Mouse (Mus musculus): ENCODE data around the gene H2al1f.
"Not testable (repeated sequence)": the region's sequence is repeated elsewhere in the genome, so short reads cannot be mapped to it uniquely, and the experiment has no call there.

- TF ChIP-seq HCFC1 (IDR thresholded peaks at IDR 0.05; ENCODE audit: borderline replicate concordance, insufficient read depth, low read length); ZC3H11A (IDR thresholded peaks at IDR 0.05; ENCODE audit: borderline replicate concordance, low read depth, low read length): not testable (repeated sequence)
These were observed 3.3 kb upstream of the H2al1f start, which contains the start of gene H2al1e for GRCm38 (mm10) chrX:11311634-11312033.
